Mouse (Mus musculus): ENCODE measurements at regions not wholly inside any gene's neighbourhood (a gene's known extent, or its start where the extent isn't known, plus 50 kb on each side); places are given as distances from the start of the nearest gene placed in this dataset.

- CTCF ChIA-PET, result no interaction called here
- POLR2A ChIA-PET, result no interaction called here
These were observed 54.9 kb downstream of the Tas2r134 start for GRCm38 (mm10) chr2:51682177-51682576.

- POLR2A ChIA-PET, result no interaction called here
These were observed 55.4 kb downstream of the Tas2r134 start for GRCm38 (mm10) chr2:51682745-51683144.

GRCm38 (mm10) chr2:51705110-51705509 lies 77.8 kb downstream of the Tas2r134 start:
- ChIA-PET POLR2A (no interaction called here), CTCF (no interaction called here)

More at GRCm38 (mm10) chr2:51682745-51683144, 55.4 kb downstream of the Tas2r134 start:
- CTCF ChIA-PET, result no interaction called here

- ChIA-PET CTCF (no interaction called here), POLR2A (no interaction called here)
These were observed 81.4 kb downstream of the Tas2r134 start for GRCm38 (mm10) chr2:51708701-51709100.

GRCm38 (mm10) chr2:51712611-51713010 lies 85.3 kb downstream of the Tas2r134 start:
- ChIA-PET CTCF (no interaction called here), POLR2A (no interaction called here)

GRCm38 (mm10) chr2:51730805-51731204 lies 103.5 kb downstream of the Tas2r134 start:
- ChIA-PET POLR2A (no interaction called here), CTCF (no interaction called here)

GRCm38 (mm10) chr2:51731703-51732102 lies 104.4 kb downstream of the Tas2r134 start:
- CTCF ChIA-PET, result interaction anchor here in 1 of 4 experiments (0.8 kb wide), 1 partner anchor 264 kb away, joined by 4 read pairs; no protein-coding TSS in a partner anchor
- POLR2A ChIA-PET, result interaction anchor here in 2 of 4 experiments (0.6 to 1.5 kb wide), 2 partner anchors 16 to 1238 kb away, joined by 3 to 4 read pairs; no protein-coding TSS in a partner anchor

- ChIA-PET POLR2A (interaction anchor here in 1 of 4 experiments (1.5 kb wide), 1 partner anchor 15 kb away, joined by 3 read pairs; no protein-coding TSS in a partner anchor), CTCF (no interaction called here)
These were observed 105.0 kb downstream of the Tas2r134 start for GRCm38 (mm10) chr2:51732355-51732754.

GRCm38 (mm10) chr2:51733218-51733617 lies 105.9 kb downstream of the Tas2r134 start:
- CTCF ChIA-PET, result no interaction called here
- POLR2A ChIA-PET, result interaction anchor here in 2 of 4 experiments (0.6 to 1.3 kb wide), 4 partner anchors 12 to 987 kb away, joined by 3 to 4 read pairs (median 4); no protein-coding TSS in a partner anchor

GRCm38 (mm10) chr2:51736452-51736851 lies 109.1 kb downstream of the Tas2r134 start:
- CTCF ChIA-PET, result no interaction called here
- POLR2A ChIA-PET, result interaction anchor here in 2 of 4 experiments (0.9 to 1.6 kb wide), 4 partner anchors 9 to 335 kb away, joined by 3 to 4 read pairs (median 3); partner anchors contain the start of gene Rbm43 (in 1 of the 2)

GRCm38 (mm10) chr2:51747675-51748319 lies 120.5 kb downstream of the Tas2r134 start:
- ChIA-PET CTCF (no interaction called here), POLR2A (interaction anchor here in 1 of 4 experiments (1.1 kb wide), 1 partner anchor 16 kb away, joined by 3 read pairs; no protein-coding TSS in a partner anchor)

GRCm38 (mm10) chr2:51749247-51749646 lies 121.9 kb downstream of the Tas2r134 start:
- ChIA-PET CTCF (interaction anchor here in 1 of 4 experiments (0.7 kb wide), 1 partner anchor 175 kb away, joined by 4 read pairs; no protein-coding TSS in a partner anchor), POLR2A (interaction anchor here in 1 of 4 experiments (0.6 kb wide), 1 partner anchor 1254 kb away, joined by 4 read pairs; no protein-coding TSS in a partner anchor)

- ChIA-PET POLR2A (interaction anchor here in 2 of 4 experiments (0.8 to 1.8 kb wide), 8 partner anchors 8 to 319 kb away, joined by 3 to 11 read pairs (median 4); partner anchors contain the start of gene Rif1 (in 2 of the 2)), CTCF (no interaction called here)
These were observed 125.7 kb downstream of the Tas2r134 start for GRCm38 (mm10) chr2:51752941-51753564.

GRCm38 (mm10) chr2:51753565-51754031 lies 126.3 kb downstream of the Tas2r134 start:
- CTCF ChIA-PET, result no interaction called here
- POLR2A ChIA-PET, result interaction anchor here in 2 of 4 experiments (0.8 to 1.8 kb wide), 8 partner anchors 9 to 318 kb away, joined by 3 to 11 read pairs (median 4); partner anchors contain the start of gene Rif1 (in 2 of the 2)

- POLR2A ChIA-PET, result interaction anchor here in 2 of 4 experiments (1.2 to 1.6 kb wide), 2 partner anchors 11 kb away, joined by 3 to 4 read pairs; no protein-coding TSS in a partner anchor
- CTCF ChIA-PET, result no interaction called here
These were observed 130.1 kb downstream of the Tas2r134 start for GRCm38 (mm10) chr2:51757361-51757760.

GRCm38 (mm10) chr2:51758093-51758492 lies 130.8 kb downstream of the Tas2r134 start:
- ChIA-PET CTCF (no interaction called here), POLR2A (interaction anchor here in 2 of 4 experiments (0.7 to 1.6 kb wide), 3 partner anchors 8 to 12 kb away, joined by 3 to 4 read pairs (median 3); no protein-coding TSS in a partner anchor)

- CTCF ChIA-PET, result no interaction called here
- POLR2A ChIA-PET, result no interaction called here
These were observed 135.6 kb downstream of the Tas2r134 start for GRCm38 (mm10) chr2:51762866-51763265.

- CTCF ChIA-PET, result no interaction called here
- POLR2A ChIA-PET, result no interaction called here
These were observed 140.3 kb downstream of the Tas2r134 start for GRCm38 (mm10) chr2:51767507-51768135.

All from embryonic stem cell, embryonic (primary cell).